ENCODE assay signal across 23 mouse cellular contexts in the genomic region with DNA sequence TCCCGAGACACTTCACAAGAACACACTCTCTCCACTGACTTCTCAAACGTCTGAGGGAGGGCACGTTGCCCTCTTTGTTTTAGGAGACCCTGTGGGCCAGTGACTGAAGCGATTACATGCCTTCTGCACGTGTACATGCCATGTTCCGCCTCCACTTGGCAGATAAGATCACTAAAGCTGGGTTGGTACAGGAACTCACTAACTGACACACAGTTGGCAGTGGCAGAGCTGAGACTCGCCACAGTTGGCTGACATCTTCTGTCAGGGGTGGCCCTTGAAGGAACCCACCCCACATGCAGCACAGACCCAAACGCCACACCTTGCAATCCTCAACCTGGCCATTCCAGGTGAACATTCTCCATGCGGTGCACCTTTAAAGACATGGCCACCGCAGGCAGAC. TPM values are rescaled to one million over a fixed set of nuclear protein-coding genes. Genes with fewer than 3 reads are reported as not detected.
DNase-seq lines count a peak whose midpoint lies in the region; ATAC-seq and TF ChIP-seq lines count a peak whose summit lies in the region.
"Had no signal": no experiment of that assay in that cellular context is flagged by ENCODE, and none has a peak within 500 bp of the region (broad histone marks: within the 10 kb centered on the region; RNA-seq: fewer than 3 reads in every experiment).

No protein-coding gene starts in this region.

- DNase-seq in adrenal gland, postnatal 14 days, result peak; percentile 30
- DNase-seq in adrenal gland, adult 2 months, result no peak
- DNase-seq in thymus, adult 18-20 months, result peak; percentile 55 to 81
- DNase-seq in thymus, postnatal 4 days, result peak; percentile 65
- DNase-seq in B cell, adult 2 months, result no peak
- no peak for DNase-seq in natural killer cell, adult 2 months (ENCODE audit: low spot score in 2 of 2)
- DNase-seq in heart, adult 2 months, result no peak
- DNase-seq: adrenal gland, adult 8-10 months; cerebellum, adult 9-11 months; embryo, embryonic 11 days; gastrocnemius, adult 2 months; heart, adult 11 months; kidney, adult 9 months; layer of hippocampus, adult 9-11 months; liver, postnatal 0 days; lung, postnatal 10 days; right cerebral cortex, adult 18-20 months had no signal

- peaks cover 2% of the 10 kb centered on the region for H3K79me2 ChIP-seq in heart, adult 2 months (replicated peaks; ENCODE audit: control insufficient read depth, insufficient read depth, low read length)

- TF ChIP-seq CTCF in heart, adult 2 months (IDR thresholded peaks at IDR 0.05), result no peak

- no peak for TF ChIP-seq EP300 in heart, adult 2 months (IDR thresholded peaks at IDR 0.05; ENCODE audit: insufficient read depth, low read depth, low read length)

- H3K27me3 ChIP-seq in heart, adult 2 months (ENCODE audit: control insufficient read depth, insufficient read depth, low read length), result no peaks in the 10 kb centered on the region
- H3K27me3 ChIP-seq: heart, embryonic 15.5 days; midbrain, embryonic 15.5 days had no signal

- no peak overlapping the region for H3K27ac ChIP-seq in heart, adult 2 months
- H3K27ac ChIP-seq: gastrocnemius, adult 2 months; heart, embryonic 15.5 days; limb, embryonic 10.5 days; midbrain, embryonic 15.5 days had no signal

- intact Hi-C loops in heart, adult 2 months (cut with DNase I), result no loop called here

- TF ChIP-seq POLR2A in heart, adult 2 months (IDR thresholded peaks at IDR 0.05; ENCODE audit: insufficient read depth, low read depth, low read length), result no peak

- ATAC-seq in granulocyte monocyte progenitor cell, adult 5-6 weeks (replicated peaks; ENCODE audit: poor library complexity, severe bottlenecking), result peak; percentile 22; the same call in 1 of the 2 replicates
- ATAC-seq: inflammation-experienced regulatory T-cells, adult 6 months; liver, postnatal 0 days; midbrain, embryonic 15.5 days had no signal

- WGBS in heart, adult 2 months, result 79% methylated on average over 10 of the region's 10 CpGs

- H3K9ac ChIP-seq in heart, adult 2 months (ENCODE audit: low read depth, low read length), result no peak overlapping the region
- H3K9ac ChIP-seq: heart, embryonic 15.5 days; liver, postnatal 0 days; midbrain, embryonic 15.5 days had no signal

- peaks cover 4% of the 10 kb centered on the region for H3K4me1 ChIP-seq in heart, adult 2 months (ENCODE audit: control insufficient read depth, insufficient read depth, low read length)

- no peaks in the 10 kb centered on the region for H3K36me3 ChIP-seq in heart, adult 2 months (ENCODE audit: control insufficient read depth, insufficient read depth, low read length)
- H3K36me3 ChIP-seq: heart, embryonic 15.5 days; limb, embryonic 10.5 days; midbrain, embryonic 15.5 days had no signal

- H3K4me3 ChIP-seq in heart, adult 2 months, result no peak overlapping the region
- H3K4me3 ChIP-seq: gastrocnemius, adult 2 months; heart, embryonic 15.5 days; limb, embryonic 10.5 days; megakaryocyte, embryonic 14.5 days; midbrain, embryonic 15.5 days had no signal

RNA-seq across cellular contexts. Expression of a gene that starts 8.0 kb away (rescaled TPM):
- total RNA-seq in adrenal gland, postnatal 14 days (2021), result 32.9 and 33.6 TPM in 2 replicates
- total RNA-seq in adrenal gland, adult 2 months (2021), result 10 to 100 TPM; 30.2 to 32.6 TPM
- polyA plus RNA-seq in adrenal gland, adult 2 months (2012; rRNA removed), result 5.4 and 6.9 TPM in 2 replicates
- 23.2 and 33.9 TPM in 2 replicates for total RNA-seq in granulocyte monocyte progenitor cell, adult 5-6 weeks (2014; fragmentation: Nextera tagmentation)
- total RNA-seq in granulocyte monocyte progenitor cell, adult 5-6 weeks (2017), result 24.1 and 26.8 TPM in 2 replicates
- total RNA-seq in heart, adult 2 months (2021), result 10 to 100 TPM; 36.6 to 45.8 TPM
- 24.2 and 43.5 TPM in 2 replicates for polyA plus RNA-seq in heart, adult 2 months (2012; rRNA removed)

RNA-seq across cellular contexts. Expression of a gene that starts 8.0 kb away (rescaled TPM):
- total RNA-seq in adrenal gland, postnatal 14 days (2021), result 5.0 and 7.7 TPM in 2 replicates
- total RNA-seq in adrenal gland, adult 2 months (2021), result 1 to 10 TPM; 2.3 to 3.0 TPM
- polyA plus RNA-seq in adrenal gland, adult 2 months (2012; rRNA removed), result 1.8 and 1.9 TPM in 2 replicates
- total RNA-seq in granulocyte monocyte progenitor cell, adult 5-6 weeks (2014; fragmentation: Nextera tagmentation), result 28.1 and 28.6 TPM in 2 replicates
- 5.2 and 7.3 TPM in 2 replicates for total RNA-seq in granulocyte monocyte progenitor cell, adult 5-6 weeks (2017)
- 1 to 10 TPM; 1.4 to 1.7 TPM for total RNA-seq in heart, adult 2 months (2021)
- 0.61 and 0.85 TPM in 2 replicates for polyA plus RNA-seq in heart, adult 2 months (2012; rRNA removed)

RNA-seq across cellular contexts. Expression of a gene that starts 33.9 kb away (rescaled TPM):
- 2.8 and 3.6 TPM in 2 replicates for total RNA-seq in adrenal gland, postnatal 14 days (2021)
- total RNA-seq in adrenal gland, adult 2 months (2021), result 1 to 10 TPM; 2.1 to 4.3 TPM
- polyA plus RNA-seq in adrenal gland, adult 2 months (2012; rRNA removed), result 6.6 and 6.7 TPM in 2 replicates
- not detected in 2 replicates for total RNA-seq in granulocyte monocyte progenitor cell, adult 5-6 weeks (2014; fragmentation: Nextera tagmentation)
- 0.09 TPM in 1 of 2 replicates, not detected in the other for total RNA-seq in granulocyte monocyte progenitor cell, adult 5-6 weeks (2017)
- 1 to 10 TPM; 6.3 to 6.8 TPM for total RNA-seq in heart, adult 2 months (2021)
- polyA plus RNA-seq in heart, adult 2 months (2012; rRNA removed), result 5.7 and 5.8 TPM in 2 replicates
- polyA plus RNA-seq: inflammation-experienced regulatory T-cells, adult 6 months had no signal

Comparison
In these comparisons a context has a peak if more than half of its experiments do, and no peak if none do; other contexts are left out.
1. DNase-seq: peak in adrenal gland, postnatal 14 days (single experiment), thymus, adult 18-20 months (2 of 2) and thymus, postnatal 4 days (single experiment); none in adrenal gland, adult 2 months (single experiment), B cell, adult 2 months (0 of 2), natural killer cell, adult 2 months (0 of 2) and heart, adult 2 months (0 of 2).